Mouse (Mus musculus): Measurements from ENCODE around the gene Mettl7b.

GRCm38 (mm10) chr10:128917400-128917799, 43.4 kb downstream of the Mettl7b start:
- no peak for TF ChIP-seq CTCF (IDR thresholded peaks at IDR 0.05; ENCODE audit: low read depth, low read length)
- TF ChIP-seq GATA1 (IDR thresholded peaks at IDR 0.05; ENCODE audit: borderline replicate concordance, low read length), result no peak
- TF ChIP-seq TAL1 (conservative IDR thresholded peaks at IDR 0.05; ENCODE audit: low read depth, low read length), result no peak
- no peak for TF ChIP-seq POLR2AphosphoS5 (IDR thresholded peaks at IDR 0.05; ENCODE audit: insufficient replicate concordance, low read depth, low read length)
- no peak for TF ChIP-seq GATA2 (IDR thresholded peaks at IDR 0.05; ENCODE audit: borderline replicate concordance, low read depth, low read length)
